Mouse (Mus musculus) adrenal gland, postnatal 10 days (tissue): ENCODE data around the gene Olfr554. TPM values are rescaled to one million over a fixed set of nuclear protein-coding genes. Genes with fewer than 3 reads are reported as not detected.
"Not testable (repeated sequence)": the region's sequence is repeated elsewhere in the genome, so short reads cannot be mapped to it uniquely, and the experiment has no call there.

Source experiments
- DNase-seq: peaks from one replicate; pipeline ENCODE4 v3.0.0; 2021; ENCODE audit warnings: mixed read lengths
- long read RNA-seq, 2 experiments: library from polyadenylated mRNA; stranded (forward); transcript quantifications; one replicate each; pipeline ENCODE4 v2.0.0; 2021
- total RNA-seq, 2 experiments: library from RNA; stranded (reverse); gene quantifications; 2 replicates each; pipeline ENCODE4 v1.2.3; 2021

The Olfr554 gene
- total RNA-seq: not detected
- long read RNA-seq, experiment 1: 0 reads
- long read RNA-seq, experiment 2: 0 reads

GRCm38 (mm10) chr7:102638132-102638531 is at the start of gene Olfr554:
TSS of gene Olfr554 (plus strand) at chr7:102638432.
- DNase-seq: no peak

- DNase-seq: no peak
Measured at GRCm38 (mm10) chr7:102591786-102592185, 46.4 kb upstream of the Olfr554 start, which contains the start of gene Olfr551. TSS of gene Olfr551 (minus strand) at chr7:102591886.

- DNase-seq: no peak
Measured at GRCm38 (mm10) chr7:102597378-102598031, 40.7 kb upstream of the Olfr554 start, which contains the start of gene Olfr552. TSS of gene Olfr552 (plus strand) at chr7:102597770.

GRCm38 (mm10) chr7:102618118-102618517 is 20.1 kb upstream of the Olfr554 start, which contains the start of gene Olfr553:
TSS of gene Olfr553 (minus strand) at chr7:102618218.
- DNase-seq: no peak

GRCm38 (mm10) chr7:102619608-102620007 is 18.6 kb upstream of the Olfr554 start:
- peak; percentile 7 for DNase-seq

- not testable (repeated sequence) for DNase-seq
Measured at GRCm38 (mm10) chr7:102620368-102620767, 17.9 kb upstream of the Olfr554 start.

GRCm38 (mm10) chr7:102636665-102637064 is 1.6 kb upstream of the Olfr554 start:
- DNase-seq: peak; percentile 64

- not testable (repeated sequence) for DNase-seq
Measured at GRCm38 (mm10) chr7:102644945-102645344, 6.7 kb downstream of the Olfr554 start.

GRCm38 (mm10) chr7:102658523-102658922 is 20.3 kb downstream of the Olfr554 start, which contains the start of gene Olfr555:
TSS of gene Olfr555 (plus strand) at chr7:102658823.
- DNase-seq: no peak

GRCm38 (mm10) chr7:102664599-102664998 is 26.4 kb downstream of the Olfr554 start, which contains the start of gene Olfr556:
TSS of gene Olfr556 (plus strand) at chr7:102664899.
- DNase-seq: no peak

- DNase-seq: no peak
Measured at GRCm38 (mm10) chr7:102665378-102665777, 27.1 kb downstream of the Olfr554 start.

- no peak for DNase-seq
Measured at GRCm38 (mm10) chr7:102676225-102676624, 38.0 kb downstream of the Olfr554 start.

GRCm38 (mm10) chr7:102681916-102682315 is 43.7 kb downstream of the Olfr554 start:
- DNase-seq: no peak

GRCm38 (mm10) chr7:102686944-102687501 is 48.8 kb downstream of the Olfr554 start, which contains the start of gene Trim68:
TSS of gene Trim68 (minus strand) at chr7:102687327.
- peak; percentile 93 for DNase-seq

Other genes starting within 250 kb of the Olfr554 start
- 10 to 100 TPM; 33.7 to 50.4 TPM for gene Rrm1, start 196.7 kb upstream of the Olfr554 start, total RNA-seq
- not detected for gene Olfr543, start 156.8 kb upstream of the Olfr554 start, total RNA-seq
- gene Olfr544, start 150.1 kb upstream of the Olfr554 start, total RNA-seq: not detected
- not detected for gene Olfr545, start 138.9 kb upstream of the Olfr554 start, total RNA-seq
- gene Olfr547, start 103.7 kb upstream of the Olfr554 start, total RNA-seq: not detected
- gene Olfr548-ps1, start 97.5 kb upstream of the Olfr554 start, total RNA-seq: not detected
- not detected for gene Olfr549, start 88.6 kb upstream of the Olfr554 start, total RNA-seq
- gene Trim21, start 72.9 kb upstream of the Olfr554 start, total RNA-seq: 10 to 100 TPM; 10.1 to 15.8 TPM
- gene Olfr550, start 67.0 kb upstream of the Olfr554 start, total RNA-seq: not detected
- not detected for gene Olfr551, start 46.5 kb upstream of the Olfr554 start, total RNA-seq
- gene Olfr552, start 40.7 kb upstream of the Olfr554 start, total RNA-seq: under 1 TPM in 1 of 2 experiments, not detected in 1; 0.12 TPM
- gene Olfr553, start 20.2 kb upstream of the Olfr554 start, total RNA-seq: not detected
- not detected for gene Olfr555, start 20.4 kb downstream of the Olfr554 start, total RNA-seq
- not detected for gene Olfr556, start 26.5 kb downstream of the Olfr554 start, total RNA-seq
- gene Trim68, start 48.9 kb downstream of the Olfr554 start, total RNA-seq: 10 to 100 TPM in 1 of 2 experiments, 1 to 10 TPM in 1; 6.1 to 14.3 TPM
- not detected for gene Olfr557, start 57.5 kb downstream of the Olfr554 start, total RNA-seq
- gene Olfr558, start 63.8 kb downstream of the Olfr554 start, total RNA-seq: 1 to 10 TPM; 1.4 to 2.6 TPM
- gene Olfr33, start 80.6 kb downstream of the Olfr554 start, total RNA-seq: not detected
- gene Olfr559, start 89.1 kb downstream of the Olfr554 start, total RNA-seq: not detected
- gene Olfr560, start 120.9 kb downstream of the Olfr554 start, total RNA-seq: not detected
- 1 to 10 TPM; 1.5 to 2.6 TPM for gene Olfr78, start 121.0 kb downstream of the Olfr554 start, total RNA-seq
- gene Olfr561, start 132.8 kb downstream of the Olfr554 start, total RNA-seq: not detected
- not detected for gene Olfr564, start 165.0 kb downstream of the Olfr554 start, total RNA-seq
- gene Olfr566, start 220.3 kb downstream of the Olfr554 start, total RNA-seq: not detected
- gene Olfr568, start 238.7 kb downstream of the Olfr554 start, total RNA-seq: not detected